Mouse (Mus musculus) embryonic fibroblast, embryonic 13.5 days (primary cell): ENCODE data around the gene Ppef2.

ENCODE experiments used
- CTCF ChIP-seq: IDR thresholded peaks from 2 replicates; pipeline ENCODE4 v1.5.1; 2011; ENCODE audit warnings: mild to moderate bottlenecking, control low read depth, low read length, moderate library complexity, borderline replicate concordance; ENCODE audit not compliant: insufficient read depth
- POLR2A ChIP-seq: IDR thresholded peaks from 2 replicates; pipeline ENCODE4 v1.6.1; 2011; ENCODE audit warnings: low read depth, mild to moderate bottlenecking, control low read depth, low read length, moderate library complexity

GRCm38 (mm10) chr5:92220287-92220902 is 35.7 kb downstream of the Ppef2 start:
- no peak for TF ChIP-seq CTCF
- no peak for TF ChIP-seq POLR2A
